Mouse (Mus musculus) adrenal gland, postnatal 14 days (tissue): Measurements from ENCODE around the gene Ctbp2. TPM values are rescaled to one million over a fixed set of nuclear protein-coding genes. Genes with fewer than 3 reads are reported as not detected.

Source experiments
- DNase-seq: peaks from one replicate; pipeline ENCODE4 v3.0.0; 2021; ENCODE audit warnings: mixed read lengths
- total RNA-seq: library from RNA; stranded (reverse); gene quantifications from 2 replicates; pipeline ENCODE4 v1.2.3, GENCODE M21; 2021

Ctbp2 gene
- total RNA-seq, 1 experiment from 2014 or later = 63.2 TPM

- DNase-seq = peak; percentile 60
These were observed 115.5 kb downstream of the Ctbp2 start for GRCm38 (mm10) chr7:133008663-133009062.

- DNase-seq = peak; percentile 94
These were observed 116.8 kb downstream of the Ctbp2 start for GRCm38 (mm10) chr7:133007343-133007742.

- peak; percentile 47 for DNase-seq
These were observed 118.4 kb downstream of the Ctbp2 start for GRCm38 (mm10) chr7:133005772-133006171.

- DNase-seq = peak; percentile 90
These were observed 120.7 kb downstream of the Ctbp2 start for GRCm38 (mm10) chr7:133003421-133003820.

GRCm38 (mm10) chr7:133002271-133002670 is 121.9 kb downstream of the Ctbp2 start:
- no peak for DNase-seq

- DNase-seq = no peak
These were observed 122.8 kb downstream of the Ctbp2 start for GRCm38 (mm10) chr7:133001388-133001787.

GRCm38 (mm10) chr7:132999061-132999460 is 125.1 kb downstream of the Ctbp2 start:
- no peak for DNase-seq

- peak; percentile 84 for DNase-seq
These were observed 125.5 kb downstream of the Ctbp2 start for GRCm38 (mm10) chr7:132998639-132999038.

- peak; percentile 70 for DNase-seq
These were observed 127.8 kb downstream of the Ctbp2 start for GRCm38 (mm10) chr7:132996391-132996790.

GRCm38 (mm10) chr7:132994628-132995191 is 129.4 kb downstream of the Ctbp2 start:
- no peak for DNase-seq

- no peak for DNase-seq
These were observed 130.0 kb downstream of the Ctbp2 start for GRCm38 (mm10) chr7:132994120-132994519.

- no peak for DNase-seq
These were observed 131.1 kb downstream of the Ctbp2 start for GRCm38 (mm10) chr7:132992967-132993615.

- DNase-seq = no peak
These were observed 132.8 kb downstream of the Ctbp2 start for GRCm38 (mm10) chr7:132991240-132991900.

GRCm38 (mm10) chr7:132989839-132990238 is 134.3 kb downstream of the Ctbp2 start:
- no peak for DNase-seq

GRCm38 (mm10) chr7:132982639-132983038 is 141.5 kb downstream of the Ctbp2 start:
- no peak for DNase-seq

- DNase-seq = no peak
These were observed 146.2 kb downstream of the Ctbp2 start for GRCm38 (mm10) chr7:132977981-132978380.

GRCm38 (mm10) chr7:132976079-132976478 is 148.1 kb downstream of the Ctbp2 start:
- no peak for DNase-seq

GRCm38 (mm10) chr7:132972079-132972478 is 152.1 kb downstream of the Ctbp2 start:
- DNase-seq = no peak

GRCm38 (mm10) chr7:132965707-132966106 is 158.4 kb downstream of the Ctbp2 start:
- no peak for DNase-seq

- no peak for DNase-seq
These were observed 159.8 kb downstream of the Ctbp2 start for GRCm38 (mm10) chr7:132964395-132964794.

GRCm38 (mm10) chr7:132950613-132951012 is 173.5 kb downstream of the Ctbp2 start:
- no peak for DNase-seq

- no peak for DNase-seq
These were observed 174.2 kb downstream of the Ctbp2 start for GRCm38 (mm10) chr7:132949968-132950367.

GRCm38 (mm10) chr7:132940569-132940968 is 183.6 kb downstream of the Ctbp2 start:
- DNase-seq = no peak

- DNase-seq = no peak
These were observed 185.0 kb downstream of the Ctbp2 start for GRCm38 (mm10) chr7:132939118-132939517.
